Mouse (Mus musculus) mesoderm, embryonic 11.5 days (tissue): ENCODE measurements around the gene Ifitm7.
"Not testable (repeated sequence)": the region's sequence is repeated elsewhere in the genome, so short reads cannot be mapped to it uniquely, and the experiment has no call there.

Source experiments
- DNase-seq: peaks from one replicate; pipeline ENCODE4 v3.0.0-alpha.2; 2012; ENCODE audit warnings: low read depth, low spot score

Ifitm7 gene

DNA sequence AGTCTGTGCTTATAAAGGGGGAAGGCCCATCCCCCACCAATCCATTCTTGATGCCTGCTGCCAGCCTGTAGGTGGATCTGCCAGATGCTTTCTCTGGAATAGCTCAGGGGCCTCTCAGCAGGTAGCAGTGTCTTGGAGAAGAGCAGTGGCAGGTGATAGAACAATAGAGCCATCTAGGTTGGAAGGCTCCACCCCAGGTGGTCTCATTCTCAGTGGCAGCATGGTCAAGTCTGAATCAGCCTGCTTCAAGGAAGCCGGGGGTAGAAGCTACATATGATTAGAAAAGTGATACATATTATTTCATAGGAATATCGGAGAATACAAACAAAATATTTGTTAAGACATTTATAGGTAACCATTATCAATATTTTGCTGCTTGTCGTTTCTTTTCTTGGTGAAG is 5.0 kb downstream of the Ifitm7 start:
- not testable (repeated sequence) for DNase-seq

DNA sequence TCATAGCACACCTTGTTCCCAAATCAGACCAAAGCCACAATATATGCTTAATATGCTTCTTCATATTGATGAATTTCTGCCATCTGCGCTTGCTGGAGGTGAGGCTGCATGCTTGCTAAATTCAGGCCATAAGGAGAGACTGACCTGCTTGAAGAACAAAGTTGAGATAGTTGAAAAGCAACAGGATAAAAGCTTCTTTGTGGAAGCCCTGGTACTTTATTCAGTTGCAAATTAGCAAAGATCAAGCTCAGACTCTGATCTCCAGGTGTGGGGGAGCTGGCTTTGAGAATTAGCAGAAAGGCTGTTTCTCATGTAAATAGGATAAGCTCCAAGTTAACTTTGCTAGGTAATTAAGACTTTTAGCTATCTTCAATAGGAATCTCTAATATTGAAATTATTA is 9.7 kb downstream of the Ifitm7 start:
- not testable (repeated sequence) for DNase-seq

- DNase-seq, result not testable (repeated sequence)
These were observed 10.3 kb downstream of the Ifitm7 start for GRCm38 (mm10) chr16:13976358-13976896.

GRCm38 (mm10) chr16:13972051-13972450 is 14.6 kb downstream of the Ifitm7 start:
- no peak for DNase-seq

DNA sequence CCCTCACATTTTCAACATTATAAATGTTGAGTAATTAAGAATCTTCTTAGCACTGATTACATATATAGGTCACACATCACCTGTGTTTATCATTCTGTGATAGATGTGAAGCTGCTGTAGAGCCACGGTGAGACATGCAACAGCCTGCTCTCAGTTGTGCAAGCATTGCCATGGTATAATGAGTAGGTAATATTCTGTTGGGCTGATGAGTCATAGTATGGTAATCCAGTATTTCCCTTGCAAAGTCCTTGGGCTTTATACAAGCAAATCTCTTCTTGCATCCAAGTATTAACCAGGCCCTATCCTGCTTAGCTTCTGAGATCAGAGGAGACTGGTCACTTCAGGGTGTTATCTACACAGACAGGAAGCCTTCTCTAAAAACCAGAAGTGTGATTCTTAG is 17.6 kb downstream of the Ifitm7 start:
- DNase-seq, result no peak

DNA sequence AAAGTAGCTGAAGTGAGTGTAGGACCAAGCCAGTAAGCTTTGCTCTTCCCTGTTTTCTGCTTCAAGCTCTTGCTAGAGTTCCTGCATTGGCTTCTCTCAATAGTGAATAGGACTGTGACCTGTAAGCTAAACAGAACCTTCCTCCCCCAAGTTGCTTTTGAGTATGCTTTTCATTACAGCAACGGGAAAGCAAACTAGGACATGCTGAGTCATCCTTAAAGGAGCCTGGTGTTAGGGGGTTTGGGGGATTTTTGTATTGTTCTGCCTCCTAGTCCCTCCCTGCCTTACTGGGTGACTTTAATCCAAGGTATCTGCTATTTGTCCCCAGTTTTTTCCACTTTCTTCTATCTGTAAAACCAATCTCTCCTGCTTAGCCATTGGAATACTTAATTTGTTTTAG is 24.6 kb downstream of the Ifitm7 start:
- no peak for DNase-seq

- DNase-seq, result no peak
These were observed 35.4 kb downstream of the Ifitm7 start for GRCm38 (mm10) chr16:13951245-13951644.

DNA sequence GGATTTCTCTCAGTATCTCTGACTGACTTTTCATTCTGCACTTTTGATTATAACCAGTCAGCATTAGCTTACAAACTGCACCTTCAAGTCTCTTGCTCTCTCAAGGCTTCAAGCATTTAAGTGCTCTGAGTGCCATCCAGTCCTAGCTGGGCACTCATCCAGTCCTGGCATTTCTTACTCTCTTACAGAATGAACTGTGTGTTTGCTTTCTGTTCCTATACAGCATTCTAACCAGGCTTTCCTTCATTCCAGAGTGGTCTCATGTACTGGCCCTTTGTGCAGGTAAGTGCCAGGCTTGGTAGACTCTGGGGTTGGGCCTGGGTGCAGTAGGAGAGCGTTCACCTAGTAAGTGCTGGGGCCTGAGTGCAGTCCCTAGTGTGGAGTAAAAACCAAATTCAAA is 40.4 kb downstream of the Ifitm7 start:
- DNase-seq, result no peak

DNA sequence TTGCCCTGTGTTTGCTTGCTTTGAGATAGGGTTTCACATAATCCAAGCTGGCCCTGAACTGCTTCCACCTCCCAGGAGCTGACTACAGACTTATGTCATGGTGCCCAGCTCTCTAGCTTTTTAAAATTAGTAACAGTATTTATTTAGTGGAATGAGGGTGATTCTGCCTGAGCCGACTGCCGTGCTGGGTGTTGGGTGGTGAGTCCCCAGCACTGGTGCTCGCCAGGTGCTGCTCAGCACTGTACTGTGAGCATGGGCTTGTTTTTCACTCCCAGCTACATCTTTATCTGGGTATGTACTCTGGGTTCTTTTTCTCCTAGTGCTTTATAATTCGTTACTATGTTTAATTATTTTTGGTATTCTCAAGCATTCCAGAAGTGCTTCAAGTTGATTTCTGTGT is 41.5 kb downstream of the Ifitm7 start:
- no peak for DNase-seq

GRCm38 (mm10) chr16:13944752-13945151 is 41.9 kb downstream of the Ifitm7 start:
- no peak for DNase-seq

DNA sequence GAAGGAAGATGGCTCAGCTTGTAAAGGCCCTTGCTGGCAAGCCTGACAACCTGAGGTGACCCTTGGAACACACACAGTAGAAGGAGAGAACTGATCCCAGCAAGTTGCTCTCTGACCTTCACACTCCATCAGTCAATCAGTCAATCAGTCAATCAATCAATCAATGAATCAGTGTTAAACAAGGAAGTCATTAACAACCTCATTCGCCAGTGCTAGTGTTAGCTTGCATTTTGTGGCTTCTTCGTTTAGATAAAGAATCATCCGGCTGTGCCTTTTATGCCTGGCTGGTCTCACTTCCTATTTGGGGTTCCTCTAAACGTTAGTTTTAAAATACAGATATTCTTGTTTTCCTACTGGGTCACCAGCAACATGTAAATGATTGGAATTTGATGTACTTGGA is 42.5 kb downstream of the Ifitm7 start:
- no peak for DNase-seq

DNA sequence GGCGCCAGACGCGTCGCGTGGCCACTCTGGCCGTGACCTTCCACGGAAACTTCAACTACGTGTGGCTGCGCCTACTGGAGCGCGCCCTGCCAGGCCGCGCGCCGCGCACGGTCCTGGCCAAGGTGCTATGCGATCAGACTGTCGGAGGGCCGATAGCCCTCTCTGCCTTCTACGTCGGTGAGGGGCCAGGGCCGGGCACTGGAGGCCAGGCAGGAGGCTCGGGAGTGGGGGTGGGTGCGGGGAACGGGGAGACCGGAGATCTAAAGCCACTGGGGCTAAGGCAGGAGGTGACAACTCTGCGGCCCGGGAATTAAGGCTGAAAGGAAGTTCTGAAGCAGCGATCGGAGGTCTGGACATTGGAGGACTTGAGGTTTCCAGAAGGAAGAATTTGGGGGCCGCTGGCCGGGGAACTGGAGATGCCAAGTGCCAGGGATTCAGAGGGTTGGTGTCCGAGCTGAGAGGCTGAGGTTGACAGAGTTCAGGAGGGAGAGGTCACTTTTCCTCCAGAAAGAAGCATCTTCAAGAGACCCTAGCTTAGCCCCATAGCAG is 45.8 kb downstream of the Ifitm7 start:
- no peak for DNase-seq

GRCm38 (mm10) chr16:13940139-13940846 is 46.4 kb downstream of the Ifitm7 start:
- DNase-seq, result peak; percentile 74
